Mouse (Mus musculus) kidney, postnatal 36 days (tissue): ENCODE measurements around the gene S100pbp.
A peak's percentile ranks its signal among the peaks of the same experiment; 100 is the strongest.

Experiments used
- DNase-seq, 2 experiments: peaks; one replicate each; pipeline ENCODE4 v3.0.0; 2021 to 2022; ENCODE audit warnings: mixed read lengths in 2 of 2

Gene S100pbp

GRCm38 (mm10) chr4:129125736-129126451 is 63.6 kb downstream of the S100pbp start:
- DNase-seq = peak in 1 of 2 experiments; percentile 26

GRCm38 (mm10) chr4:129124652-129125146 is 64.8 kb downstream of the S100pbp start:
- no peak for DNase-seq

- DNase-seq = no peak
These were observed 66.8 kb downstream of the S100pbp start for GRCm38 (mm10) chr4:129122719-129123118.

GRCm38 (mm10) chr4:129122107-129122506 is 67.4 kb downstream of the S100pbp start:
- no peak for DNase-seq

GRCm38 (mm10) chr4:129121569-129122086 is 67.9 kb downstream of the S100pbp start, which contains the start of gene Hpca:
Gene Hpca, minus strand, starts transcription at chr4:129122036.
- DNase-seq = no peak

GRCm38 (mm10) chr4:129120520-129121445 is 68.7 kb downstream of the S100pbp start:
- DNase-seq = peak; percentile 57 to 83

GRCm38 (mm10) chr4:129119708-129120107 is 69.8 kb downstream of the S100pbp start:
- no peak for DNase-seq

GRCm38 (mm10) chr4:129117720-129118510 is 71.6 kb downstream of the S100pbp start:
- DNase-seq = no peak

- no peak for DNase-seq
These were observed 72.8 kb downstream of the S100pbp start for GRCm38 (mm10) chr4:129116703-129117102.

GRCm38 (mm10) chr4:129113083-129113988 is 76.2 kb downstream of the S100pbp start:
- DNase-seq = peak; percentile 62 to 77

- DNase-seq = no peak
These were observed 77.3 kb downstream of the S100pbp start for GRCm38 (mm10) chr4:129112231-129112630.

GRCm38 (mm10) chr4:129111350-129111749 is 78.2 kb downstream of the S100pbp start:
- DNase-seq = peak in 1 of 2 experiments; percentile 21

GRCm38 (mm10) chr4:129110804-129111203 is 78.7 kb downstream of the S100pbp start:
- no peak for DNase-seq

GRCm38 (mm10) chr4:129108624-129109023 is 80.9 kb downstream of the S100pbp start:
- DNase-seq = no peak

- no peak for DNase-seq
These were observed 82.1 kb downstream of the S100pbp start for GRCm38 (mm10) chr4:129107348-129107899.

GRCm38 (mm10) chr4:129106073-129106472 is 83.5 kb downstream of the S100pbp start:
- DNase-seq = no peak

GRCm38 (mm10) chr4:129105356-129105755 is 84.2 kb downstream of the S100pbp start, which contains the start of gene Tmem54:
Gene Tmem54, plus strand, starts transcription at chr4:129105548.
- peak in 1 of 2 experiments; percentile 34 for DNase-seq

GRCm38 (mm10) chr4:129102133-129102829 is 87.2 kb downstream of the S100pbp start:
- DNase-seq = no peak
